Mouse (Mus musculus): Measurements from ENCODE around the gene Hfe. TPM values are rescaled to one million over a fixed set of nuclear protein-coding genes. Genes with fewer than 3 reads are reported as not detected.
A peak's percentile ranks its signal among the peaks of the same experiment; 100 is the strongest.

Gene Hfe
- polyA plus RNA-seq, 1 experiment from 2014 or later: 3.0 TPM

GRCm38 (mm10) chr13:23700786-23701520, 9.7 kb downstream of the Hfe start:
- no peaks in the 10 kb centered on the region for H3K36me3 ChIP-seq (replicated peaks)
- no peak overlapping the region for H3K4me2 ChIP-seq
- ATAC-seq (replicated peaks): no peak
- no peaks in the 10 kb centered on the region for H3K9me3 ChIP-seq
- H3K9ac ChIP-seq: no peak overlapping the region
- H3K4me3 ChIP-seq: no peak overlapping the region
- 33% methylated on average over 8 of the region's 8 CpGs for WGBS
- H3K27ac ChIP-seq: no peak overlapping the region
- H3K27me3 ChIP-seq (replicated peaks): no peaks in the 10 kb centered on the region
- H3K4me1 ChIP-seq: peaks cover 14% of the 10 kb centered on the region

DNA sequence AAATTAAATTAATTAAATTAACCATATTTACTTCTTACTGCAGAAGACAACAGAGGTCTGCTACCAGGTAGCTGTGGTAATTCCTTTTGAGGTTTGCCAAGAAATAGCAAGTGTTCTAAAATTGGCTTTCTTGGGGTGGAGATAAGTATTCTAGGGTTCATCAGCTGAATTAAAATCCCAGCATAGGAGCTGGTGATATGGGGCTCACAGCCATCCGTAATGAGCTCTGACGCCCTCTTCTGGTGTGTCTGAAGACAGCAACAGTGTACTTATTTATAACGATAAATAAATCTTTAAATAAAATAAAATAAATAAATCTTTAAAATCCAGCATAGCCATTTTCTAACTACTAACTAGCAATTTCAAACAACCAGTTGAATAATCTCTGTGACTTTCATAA, 10.9 kb downstream of the Hfe start:
- ATAC-seq (replicated peaks): no peak
- H3K36me3 ChIP-seq (replicated peaks): no peaks in the 10 kb centered on the region
- H3K4me3 ChIP-seq: no peak overlapping the region
- H3K27ac ChIP-seq: no peak overlapping the region
- no peaks in the 10 kb centered on the region for H3K27me3 ChIP-seq (replicated peaks)
- H3K9me3 ChIP-seq: no peaks in the 10 kb centered on the region
- no peak overlapping the region for H3K4me2 ChIP-seq
- H3K4me1 ChIP-seq: peaks cover 14% of the 10 kb centered on the region
- H3K9ac ChIP-seq: no peak overlapping the region
- WGBS: 70% methylated on average over 3 of the region's 3 CpGs

GRCm38 (mm10) chr13:23698996-23699395, 11.7 kb downstream of the Hfe start:
- H3K4me3 ChIP-seq: no peak overlapping the region
- peaks cover 14% of the 10 kb centered on the region for H3K4me1 ChIP-seq
- ATAC-seq (replicated peaks): no peak
- no peak overlapping the region for H3K27ac ChIP-seq
- H3K9ac ChIP-seq: peak overlapping the region; percentile 16; the same call in 1 of the 2 replicates
- no peaks in the 10 kb centered on the region for H3K36me3 ChIP-seq (replicated peaks)
- whole genome bisulfite sequencing: 63% methylated on average over 6 of the region's 6 CpGs
- H3K27me3 ChIP-seq (replicated peaks): no peaks in the 10 kb centered on the region
- H3K4me2 ChIP-seq: peak overlapping the region; percentile 69
- H3K9me3 ChIP-seq: no peaks in the 10 kb centered on the region

DNA sequence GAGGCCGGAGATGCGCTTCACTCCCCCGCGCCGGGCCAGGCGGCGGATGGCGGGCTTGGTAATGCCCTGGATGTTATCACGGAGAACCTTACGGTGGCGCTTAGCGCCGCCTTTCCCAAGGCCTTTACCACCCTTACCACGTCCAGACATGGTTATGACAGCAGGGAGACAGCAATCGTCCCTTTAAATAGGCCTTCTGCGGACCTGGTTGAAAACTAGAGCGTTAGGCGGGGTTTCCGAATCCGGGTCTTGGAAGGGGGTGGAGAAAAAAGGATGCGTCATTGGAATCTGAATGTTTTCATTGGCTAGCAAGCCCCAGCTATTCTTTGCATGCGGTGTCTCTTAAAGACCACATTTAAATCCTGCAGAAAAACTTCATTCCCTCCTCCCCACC, 12.4 kb downstream of the Hfe start, which contains the start of gene Hist1h4c:
Gene Hist1h4c, minus strand, starts transcription at position 155 of the 394 bp plus-strand sequence.
- under 1% methylated on average over 21 of the region's 22 CpGs for WGBS
- peak within 1 kb of the TSS; percentile 69 for H3K4me2 ChIP-seq
- peaks cover 14% of the 10 kb centered on the region for H3K4me1 ChIP-seq
- ATAC-seq (replicated peaks): peak; percentile 98
- peak within 1 kb of the TSS; percentile 50 for H3K9ac ChIP-seq
- H3K9me3 ChIP-seq: no peaks in the 10 kb centered on the region
- peak within 1 kb of the TSS; percentile 48 for H3K4me3 ChIP-seq
- H3K36me3 ChIP-seq (replicated peaks): no peaks in the 10 kb centered on the region
- no peaks in the 10 kb centered on the region for H3K27me3 ChIP-seq (replicated peaks)
- peak within 1 kb of the TSS; percentile 88 for H3K27ac ChIP-seq

DNA sequence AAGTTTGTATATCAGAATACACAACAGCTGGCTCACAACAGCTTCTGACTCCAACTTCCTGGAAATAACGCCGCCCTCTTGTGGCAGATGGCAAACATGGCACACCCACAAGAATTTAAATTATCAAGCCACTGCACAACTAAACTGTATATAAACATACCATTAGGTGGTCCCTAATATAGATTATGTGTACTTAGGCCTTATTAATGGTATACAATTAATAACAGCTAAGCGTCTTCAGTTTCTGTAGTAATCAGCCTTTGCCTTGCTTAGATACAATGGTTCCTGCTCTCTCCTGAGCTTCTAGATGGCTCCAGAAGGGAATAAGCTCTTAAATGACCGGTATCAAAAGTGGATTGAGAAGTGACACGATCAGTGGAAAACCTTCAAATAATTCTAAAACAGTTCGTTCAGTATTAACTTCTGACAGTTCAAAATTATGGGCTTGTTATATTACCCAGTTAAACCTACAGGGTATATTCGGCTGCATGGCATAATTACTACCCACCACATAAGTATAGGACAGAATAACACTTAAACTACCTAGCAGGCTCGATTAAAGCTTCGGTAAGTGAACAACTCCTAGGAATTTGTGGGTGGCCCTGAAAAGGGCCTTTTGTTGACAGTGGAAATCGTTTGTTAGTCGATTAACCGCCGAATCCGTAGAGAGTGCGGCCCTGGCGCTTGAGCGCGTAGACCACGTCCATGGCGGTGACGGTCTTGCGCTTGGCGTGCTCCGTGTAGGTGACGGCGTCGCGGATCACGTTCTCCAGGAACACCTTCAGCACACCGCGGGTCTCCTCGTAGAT, 13.0 kb downstream of the Hfe start:
- H3K4me1 ChIP-seq: peaks cover 14% of the 10 kb centered on the region
- no peaks in the 10 kb centered on the region for H3K36me3 ChIP-seq (replicated peaks)
- peak; percentile 88 for ATAC-seq (replicated peaks)
- H3K27ac ChIP-seq: peak overlapping the region; percentile 88
- H3K4me3 ChIP-seq: peak overlapping the region; percentile 48
- H3K27me3 ChIP-seq (replicated peaks): no peaks in the 10 kb centered on the region
- H3K9ac ChIP-seq: peak overlapping the region; percentile 50
- H3K9me3 ChIP-seq: no peaks in the 10 kb centered on the region
- under 1% methylated on average over 31 of the region's 32 CpGs for WGBS
- H3K4me2 ChIP-seq: peak overlapping the region; percentile 69

- H3K4me2 ChIP-seq: no peak overlapping the region
- no peak overlapping the region for H3K4me3 ChIP-seq
- H3K36me3 ChIP-seq (replicated peaks): no peaks in the 10 kb centered on the region
- H3K4me1 ChIP-seq: peaks cover 14% of the 10 kb centered on the region
- 68% methylated on average over 15 of the region's 15 CpGs for WGBS
- H3K9me3 ChIP-seq: no peaks in the 10 kb centered on the region
- no peak overlapping the region for H3K27ac ChIP-seq
- no peak for ATAC-seq (replicated peaks)
- H3K9ac ChIP-seq: no peak overlapping the region
- no peaks in the 10 kb centered on the region for H3K27me3 ChIP-seq (replicated peaks)
Measured at GRCm38 (mm10) chr13:23696061-23696474, 14.6 kb downstream of the Hfe start.

GRCm38 (mm10) chr13:23695514-23695913, 15.1 kb downstream of the Hfe start, which contains the start of gene Hist1h1t:
Hist1h1t (plus strand) TSS chr13:23695814.
- H3K27ac ChIP-seq: no peak within 1 kb of the TSS
- WGBS: 62% methylated on average over 12 of the region's 13 CpGs

DNA sequence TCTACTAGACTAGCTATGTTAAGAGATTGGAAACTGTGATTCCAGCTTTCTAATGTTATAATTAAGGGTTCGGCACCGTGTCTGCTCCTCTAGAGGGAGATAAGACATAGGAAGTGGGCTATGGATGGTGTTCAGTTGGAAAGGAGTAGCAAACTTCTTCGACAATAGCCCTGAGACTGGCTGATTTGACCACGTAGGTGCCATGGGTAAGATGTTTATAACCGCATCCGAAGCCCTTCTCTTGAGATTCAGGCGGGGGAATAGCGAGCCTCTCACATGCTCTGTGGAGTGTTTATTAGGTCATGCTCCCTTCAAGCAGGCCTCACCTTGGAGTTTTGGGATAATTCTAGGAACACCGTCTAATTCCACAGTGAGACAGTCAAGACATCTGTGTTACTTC, 15.7 kb downstream of the Hfe start:
- Histone ChIP-seq H3K9me3 (no peaks in the 10 kb centered on the region), H3K4me3 (no peak overlapping the region), H3K4me1 (peaks cover 14% of the 10 kb centered on the region), H3K27me3 (replicated peaks) (no peaks in the 10 kb centered on the region), H3K4me2 (no peak overlapping the region), H3K27ac (no peak overlapping the region), H3K36me3 (replicated peaks) (no peaks in the 10 kb centered on the region), H3K9ac (no peak overlapping the region)
- no peak for ATAC-seq (replicated peaks)
- WGBS: 95% methylated on average over 9 of the region's 9 CpGs

More at GRCm38 (mm10) chr13:23695514-23695913, 15.1 kb downstream of the Hfe start, which contains the start of gene Hist1h1t:
- Histone ChIP-seq H3K36me3 (replicated peaks) (no peaks in the 10 kb centered on the region), H3K27me3 (replicated peaks) (no peaks in the 10 kb centered on the region), H3K4me1 (peaks cover 14% of the 10 kb centered on the region), H3K9me3 (no peaks in the 10 kb centered on the region), H3K9ac (no peak within 1 kb of the TSS), H3K4me2 (no peak within 1 kb of the TSS), H3K4me3 (no peak within 1 kb of the TSS)
- no peak for ATAC-seq (replicated peaks)

- no peaks in the 10 kb centered on the region for H3K27me3 ChIP-seq (replicated peaks)
- H3K4me1 ChIP-seq: peaks cover 12% of the 10 kb centered on the region
- 87% methylated on average over 6 of the region's 6 CpGs for WGBS
- ATAC-seq (replicated peaks): no peak
- no peak overlapping the region for H3K4me3 ChIP-seq
- H3K4me2 ChIP-seq: no peak overlapping the region
- no peak overlapping the region for H3K9ac ChIP-seq
- H3K36me3 ChIP-seq (replicated peaks): no peaks in the 10 kb centered on the region
- no peaks in the 10 kb centered on the region for H3K9me3 ChIP-seq
- no peak overlapping the region for H3K27ac ChIP-seq
Measured at GRCm38 (mm10) chr13:23693856-23694440, 16.7 kb downstream of the Hfe start.

GRCm38 (mm10) chr13:23689459-23689858, 21.2 kb downstream of the Hfe start:
- WGBS: 78% methylated on average over 2 of the region's 2 CpGs
- Histone ChIP-seq H3K4me3 (no peak overlapping the region), H3K36me3 (replicated peaks) (no peaks in the 10 kb centered on the region), H3K9ac (no peak overlapping the region), H3K4me1 (peaks cover 14% of the 10 kb centered on the region), H3K9me3 (no peaks in the 10 kb centered on the region), H3K4me2 (no peak overlapping the region), H3K27ac (no peak overlapping the region), H3K27me3 (replicated peaks) (no peaks in the 10 kb centered on the region)
- ATAC-seq (replicated peaks): no peak

GRCm38 (mm10) chr13:23688956-23689355, 21.7 kb downstream of the Hfe start:
- no peaks in the 10 kb centered on the region for H3K27me3 ChIP-seq (replicated peaks)
- 94% methylated on average over 2 of the region's 2 CpGs for WGBS

GRCm38 (mm10) chr13:23687907-23688306, 22.7 kb downstream of the Hfe start:
- no peak overlapping the region for H3K4me3 ChIP-seq
- H3K9me3 ChIP-seq: no peaks in the 10 kb centered on the region
- peaks cover 17% of the 10 kb centered on the region for H3K4me1 ChIP-seq
- no peak for ATAC-seq (replicated peaks)
- H3K9ac ChIP-seq: no peak overlapping the region
- no peak overlapping the region for H3K4me2 ChIP-seq
- no peaks in the 10 kb centered on the region for H3K36me3 ChIP-seq (replicated peaks)
- no peak overlapping the region for H3K27ac ChIP-seq
- no peaks in the 10 kb centered on the region for H3K27me3 ChIP-seq (replicated peaks)
- WGBS: 94% methylated on average over 7 of the region's 7 CpGs

More at GRCm38 (mm10) chr13:23688956-23689355, 21.7 kb downstream of the Hfe start:
- no peak overlapping the region for H3K27ac ChIP-seq
- H3K36me3 ChIP-seq (replicated peaks): no peaks in the 10 kb centered on the region
- no peak for ATAC-seq (replicated peaks)
- H3K9ac ChIP-seq: no peak overlapping the region
- no peak overlapping the region for H3K4me3 ChIP-seq
- no peak overlapping the region for H3K4me2 ChIP-seq
- H3K4me1 ChIP-seq: peaks cover 14% of the 10 kb centered on the region
- H3K9me3 ChIP-seq: no peaks in the 10 kb centered on the region
